Mouse (Mus musculus): ENCODE measurements at regions not wholly inside any gene's neighbourhood (a gene's known extent, or its start where the extent isn't known, plus 50 kb on each side); places are given as distances from the start of the nearest gene placed in this dataset.
A peak's percentile ranks its signal among the peaks of the same experiment; 100 is the strongest.

DNA sequence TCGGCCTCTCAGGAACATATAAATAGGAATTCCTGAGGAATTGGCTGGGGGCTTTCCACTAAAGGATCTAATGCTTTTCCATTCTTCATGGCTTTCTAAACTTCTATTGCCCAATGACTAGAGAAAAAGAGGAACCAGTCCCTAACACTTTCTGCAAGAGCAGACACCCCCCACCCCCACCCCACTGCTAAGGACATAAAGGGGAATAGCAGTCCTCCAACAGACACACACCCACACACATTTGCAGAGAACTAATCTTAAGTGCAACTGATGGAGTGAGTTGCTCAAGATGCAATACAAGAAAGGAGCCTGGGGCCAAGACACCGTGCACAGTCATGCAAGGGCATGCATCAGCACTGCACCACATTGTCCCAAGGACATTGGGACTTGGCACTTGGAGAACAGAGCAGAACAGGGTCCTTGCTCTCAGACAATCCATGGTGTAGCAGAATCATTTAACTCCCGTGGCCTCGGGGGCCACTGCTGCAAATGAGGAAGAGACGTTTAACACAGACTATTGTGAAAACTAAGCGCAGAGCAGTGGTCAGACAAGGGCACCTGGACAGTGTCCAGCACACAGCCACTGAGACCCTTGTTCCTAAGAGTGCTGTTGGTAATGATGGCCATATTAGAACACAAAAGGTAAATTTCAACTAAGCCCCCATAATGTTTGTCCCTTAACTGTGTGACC, 161.1 kb downstream of the Xpnpep1 start:
- DNase-seq (ENCODE audit: low spot score in 2 of 2), result no peak

DNA sequence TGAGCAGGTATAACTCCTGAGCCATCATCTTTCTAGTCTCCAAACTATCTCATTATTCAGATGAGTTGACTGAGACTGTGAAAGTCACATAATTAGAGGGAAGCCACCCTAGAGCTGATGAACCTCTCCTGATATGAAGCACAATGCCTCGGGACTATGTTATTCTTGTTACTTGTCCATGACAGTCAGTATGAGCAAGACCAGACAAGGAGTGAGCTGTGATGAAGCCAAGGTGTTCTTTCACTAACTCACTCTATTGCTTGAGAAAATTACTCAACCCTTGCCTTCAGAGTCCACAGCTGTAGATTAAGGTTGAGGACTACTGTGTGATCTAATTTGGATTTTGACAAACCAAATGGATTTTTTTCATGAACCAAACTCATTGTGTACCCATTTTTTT, 173.4 kb downstream of the Xpnpep1 start:
- no peak for DNase-seq (ENCODE audit: low spot score in 2 of 2)

DNA sequence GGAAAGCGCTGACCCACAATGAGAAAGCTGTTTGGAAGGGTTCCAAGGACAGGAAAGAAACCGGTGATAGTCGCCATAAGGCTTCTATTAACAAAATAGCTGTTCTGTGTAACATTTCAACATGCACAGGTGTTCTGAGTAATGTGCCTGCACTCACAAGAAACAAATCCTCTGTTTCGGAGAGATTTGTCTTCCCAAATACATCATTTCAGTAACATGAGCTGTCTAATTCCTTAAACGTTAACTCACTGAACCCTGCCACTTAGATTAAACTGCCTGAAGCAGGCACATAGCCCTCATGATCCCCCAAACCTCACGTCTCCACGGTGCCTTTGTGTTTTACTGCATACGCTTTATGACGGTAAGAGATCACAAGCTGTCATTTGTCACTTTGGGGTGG, 178.4 kb downstream of the Xpnpep1 start:
- DNase-seq (ENCODE audit: low spot score in 2 of 2), result no peak

DNA sequence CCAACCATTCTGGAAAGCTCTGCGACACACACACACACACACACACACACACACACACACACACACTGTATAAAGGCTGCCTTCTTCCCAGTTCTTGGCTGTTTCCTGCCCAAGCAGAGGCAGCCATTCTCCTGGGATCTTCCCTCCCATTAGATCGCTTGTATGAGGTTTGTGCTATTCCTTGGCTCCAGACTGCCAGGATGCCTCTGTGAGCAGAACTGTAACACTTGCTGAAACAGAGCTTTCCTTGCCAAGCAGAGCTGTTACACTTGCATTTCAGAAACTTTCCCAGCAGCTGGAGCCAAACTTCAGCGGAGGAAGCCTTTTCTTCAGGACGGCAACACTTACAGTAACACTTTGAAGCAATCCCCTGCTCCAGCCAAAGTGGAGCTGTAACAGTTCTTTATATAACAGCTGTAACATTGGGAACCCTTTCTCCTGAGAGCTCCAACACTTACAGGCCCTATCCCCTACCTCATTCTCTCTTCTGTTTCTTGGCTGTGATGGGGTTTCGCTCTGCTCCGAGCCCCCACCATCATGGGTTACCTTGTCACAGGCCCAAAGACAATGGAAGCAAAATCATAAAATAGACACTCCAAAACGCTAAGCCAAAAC, 185.8 kb downstream of the Xpnpep1 start:
- DNase-seq (ENCODE audit: low spot score in 2 of 2), result peak; percentile 10 to 12

DNA sequence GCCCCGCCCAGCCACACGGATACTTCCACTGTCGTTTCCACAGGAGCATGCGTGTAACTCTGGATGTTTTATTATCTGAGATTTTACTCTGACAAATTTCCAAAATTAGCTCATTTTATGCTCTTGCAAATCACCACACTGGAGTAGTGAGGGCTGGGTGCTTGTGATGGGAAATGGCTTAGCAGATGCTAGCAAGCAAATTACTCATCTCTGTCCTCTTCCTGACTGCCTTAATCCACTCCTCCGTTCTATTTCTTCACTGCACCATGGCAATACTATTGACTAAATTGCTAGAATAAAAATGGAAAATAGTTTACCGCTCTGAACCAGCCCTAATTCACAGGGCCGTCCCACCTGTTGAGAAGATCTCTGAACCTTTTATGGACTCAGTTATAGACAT, 223.8 kb downstream of the Xpnpep1 start:
- no peak for DNase-seq (ENCODE audit: low spot score in 2 of 2)

DNA sequence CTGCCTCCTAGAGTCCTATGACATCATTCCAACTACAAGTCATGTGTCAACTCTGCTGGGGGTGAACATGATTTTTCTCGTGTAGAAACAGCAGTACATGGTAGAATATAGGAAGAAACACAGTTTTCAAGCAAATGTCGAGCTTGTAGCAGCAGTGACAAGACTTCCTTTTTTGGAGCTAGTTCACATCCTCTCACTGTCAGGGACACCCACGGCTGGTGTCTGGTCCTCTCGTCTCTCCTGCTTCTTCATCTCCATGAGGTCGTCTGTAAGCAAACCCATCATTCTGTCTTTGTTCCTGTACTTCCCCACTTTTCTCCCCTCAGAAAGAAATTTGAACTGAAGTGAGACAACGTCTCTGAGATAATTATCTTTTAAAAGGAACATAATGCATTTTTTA, 228.0 kb downstream of the Xpnpep1 start:
- peak; percentile 3 to 41 for DNase-seq (ENCODE audit: low spot score in 2 of 2)

DNA sequence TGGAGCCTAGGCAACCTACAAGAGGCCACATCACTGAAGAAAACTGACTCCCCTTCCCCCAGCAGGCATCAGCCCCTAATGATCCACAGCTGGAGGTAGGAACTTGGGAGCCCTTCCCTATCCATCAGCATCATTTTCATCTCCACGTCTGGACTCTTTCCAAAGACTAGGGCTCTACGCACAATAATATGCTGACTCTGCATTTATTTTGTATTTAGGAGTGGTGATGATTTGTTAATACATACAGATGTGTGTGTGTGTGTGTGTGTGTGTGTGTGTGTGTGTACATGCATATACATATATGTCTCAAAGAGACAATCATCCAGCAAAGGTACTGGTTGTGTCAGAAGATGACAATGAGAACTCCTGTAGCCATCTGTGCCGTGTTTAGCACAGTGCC, 251.2 kb downstream of the Xpnpep1 start:
- no peak for DNase-seq (ENCODE audit: low spot score in 2 of 2)

DNA sequence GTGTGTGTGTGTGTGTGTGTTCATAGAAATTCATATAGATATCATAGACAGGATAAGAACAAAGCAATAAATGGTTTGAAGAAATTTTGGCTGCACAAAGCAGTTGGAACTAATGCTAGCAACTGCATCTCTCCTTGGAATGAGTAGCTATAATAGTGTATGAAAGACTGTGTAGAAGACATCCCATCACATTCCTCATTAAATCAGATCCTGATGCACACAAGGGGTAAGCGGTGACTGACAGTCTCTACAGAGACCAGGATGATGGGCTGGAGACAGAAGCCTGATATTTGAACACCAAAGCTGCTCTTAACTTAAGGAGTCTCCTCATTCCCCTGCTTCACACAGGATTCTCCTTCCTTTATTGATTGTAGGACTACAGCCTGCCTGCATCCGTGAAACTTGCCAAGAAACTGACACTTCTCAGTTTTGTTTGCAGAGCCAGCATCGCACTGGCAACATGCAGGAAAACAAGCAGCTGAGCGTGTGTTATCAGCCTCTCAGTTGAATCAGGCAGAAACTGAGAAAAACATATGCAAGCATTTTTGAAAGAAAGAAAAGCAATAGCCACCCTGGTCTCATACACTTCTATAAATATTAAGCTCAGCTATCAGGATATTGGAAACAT, 271.1 kb downstream of the Xpnpep1 start:
- peak in 1 of 2 experiments; percentile 6 for DNase-seq (ENCODE audit: low spot score in 2 of 2)

DNA sequence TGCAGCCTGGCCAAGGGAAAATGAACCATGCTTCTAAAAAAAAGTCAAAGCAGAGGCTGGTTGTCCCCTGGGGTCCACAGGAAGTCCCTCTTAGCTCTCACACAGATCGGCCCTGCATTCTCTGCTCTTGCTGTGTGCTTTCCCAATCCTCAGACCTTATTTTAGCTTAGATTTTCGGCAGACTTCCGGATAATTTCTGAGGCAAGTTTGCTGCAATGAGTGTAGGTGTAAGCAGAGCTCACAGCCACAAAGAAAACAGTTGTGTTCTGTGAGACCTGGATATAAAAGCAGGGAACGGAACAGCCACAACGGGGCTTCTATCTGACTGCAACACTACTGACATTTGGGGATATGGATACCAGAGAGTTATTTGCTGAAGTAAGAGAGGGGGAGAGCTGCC, 271.9 kb downstream of the Xpnpep1 start:
- DNase-seq (ENCODE audit: low spot score in 2 of 2), result peak; percentile 7 to 18

DNA sequence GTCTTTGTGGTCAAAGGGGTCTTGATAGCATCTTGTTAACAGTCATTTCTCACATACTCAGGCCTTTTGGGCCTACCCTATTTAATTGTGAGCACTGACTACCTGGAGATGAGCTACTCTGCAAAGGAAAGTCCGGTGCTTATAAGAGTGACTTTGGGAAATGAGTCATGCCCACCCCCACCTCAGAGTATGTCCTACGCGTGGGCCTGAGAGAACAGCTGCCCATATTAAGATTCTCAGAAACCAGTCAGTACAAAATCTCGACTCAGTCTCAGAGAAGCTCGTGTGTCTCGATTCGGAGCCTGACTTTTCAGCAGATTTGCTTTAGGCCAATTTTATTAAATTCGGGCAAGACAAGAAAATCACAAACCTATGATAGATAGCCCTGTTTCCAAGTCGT, 301.1 kb downstream of the Xpnpep1 start:
- peak in 1 of 2 experiments; percentile 22 for DNase-seq (ENCODE audit: low spot score in 2 of 2)

DNA sequence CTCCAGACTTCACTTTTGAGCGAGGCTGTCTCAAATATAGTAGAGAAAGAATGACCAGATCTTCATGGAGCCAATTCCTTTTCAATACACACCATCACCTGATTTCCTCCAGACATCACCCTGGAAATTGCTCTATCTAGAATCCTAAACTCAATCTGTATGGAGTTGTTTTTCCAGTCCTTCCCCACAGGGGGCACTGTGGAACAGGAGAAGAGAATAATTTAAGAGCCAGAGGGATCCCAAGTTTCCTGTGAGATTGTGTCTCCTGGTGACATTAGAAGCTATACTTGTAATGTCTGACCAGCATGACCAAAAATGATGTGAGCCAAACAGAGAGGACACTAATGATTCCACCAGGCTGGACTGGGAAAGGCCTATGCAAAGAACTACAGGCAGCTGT, 318.2 kb downstream of the Xpnpep1 start:
- DNase-seq (ENCODE audit: low spot score in 2 of 2), result peak; percentile 24 to 28

DNA sequence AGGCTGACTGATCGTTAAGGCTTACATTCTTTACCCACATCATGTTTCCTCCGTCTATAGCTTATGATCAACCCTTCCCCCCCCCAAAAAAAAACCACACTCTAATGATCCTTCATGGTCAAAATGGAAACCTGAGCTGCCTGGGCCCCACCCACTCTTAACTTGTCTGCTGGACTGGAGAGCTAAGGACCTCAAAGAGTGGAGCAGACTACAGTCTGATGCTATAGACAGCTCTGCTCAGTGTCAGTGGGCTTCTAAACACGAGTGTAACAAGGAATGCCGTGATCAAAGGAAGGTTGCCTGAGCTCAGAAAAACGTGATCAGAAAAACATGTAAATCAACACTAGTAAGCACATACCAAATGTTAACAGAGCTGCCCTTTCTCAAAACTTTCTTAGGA, 324.7 kb downstream of the Xpnpep1 start:
- DNase-seq (ENCODE audit: low spot score in 2 of 2), result no peak

DNA sequence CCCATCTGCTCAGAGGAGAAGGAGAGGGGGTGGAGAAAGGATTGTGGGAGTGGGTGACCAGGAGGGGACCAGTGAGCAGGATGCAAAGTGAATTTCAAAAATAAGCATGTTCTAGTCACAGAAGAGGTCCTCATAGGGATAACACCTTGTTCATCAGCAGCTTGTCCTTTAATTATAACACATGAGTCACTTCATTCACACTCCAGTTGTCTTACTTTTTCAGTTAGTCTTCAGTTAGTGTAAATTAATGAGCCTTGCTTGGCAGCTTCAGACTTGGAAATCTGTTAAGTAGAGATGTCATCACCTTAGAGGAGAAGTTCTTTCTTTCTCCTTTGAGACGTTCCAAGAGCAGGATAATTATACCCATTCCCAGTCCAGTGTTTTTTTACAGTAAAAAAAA, 332.3 kb downstream of the Xpnpep1 start:
- DNase-seq (ENCODE audit: low spot score in 2 of 2), result no peak

DNA sequence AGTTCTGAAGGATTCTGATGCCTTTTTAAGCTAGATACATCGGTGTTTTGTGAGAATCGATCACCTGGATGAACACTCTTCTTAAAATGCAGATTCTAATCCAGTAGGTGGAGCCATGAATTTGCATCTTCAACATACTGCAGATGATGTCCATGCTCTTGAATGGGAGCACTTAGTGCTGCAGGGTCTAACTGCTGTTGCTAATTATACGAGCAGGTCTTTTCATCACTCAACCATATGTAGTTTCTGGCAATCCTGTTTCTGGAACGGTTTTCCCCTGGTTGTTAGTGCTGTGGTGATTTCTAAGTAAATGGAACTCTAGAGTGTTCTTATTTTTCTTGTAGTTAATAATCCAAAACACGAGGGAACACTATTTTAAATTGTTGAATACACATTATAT, 379.0 kb downstream of the Xpnpep1 start:
- no peak for DNase-seq (ENCODE audit: low spot score in 2 of 2)

DNA sequence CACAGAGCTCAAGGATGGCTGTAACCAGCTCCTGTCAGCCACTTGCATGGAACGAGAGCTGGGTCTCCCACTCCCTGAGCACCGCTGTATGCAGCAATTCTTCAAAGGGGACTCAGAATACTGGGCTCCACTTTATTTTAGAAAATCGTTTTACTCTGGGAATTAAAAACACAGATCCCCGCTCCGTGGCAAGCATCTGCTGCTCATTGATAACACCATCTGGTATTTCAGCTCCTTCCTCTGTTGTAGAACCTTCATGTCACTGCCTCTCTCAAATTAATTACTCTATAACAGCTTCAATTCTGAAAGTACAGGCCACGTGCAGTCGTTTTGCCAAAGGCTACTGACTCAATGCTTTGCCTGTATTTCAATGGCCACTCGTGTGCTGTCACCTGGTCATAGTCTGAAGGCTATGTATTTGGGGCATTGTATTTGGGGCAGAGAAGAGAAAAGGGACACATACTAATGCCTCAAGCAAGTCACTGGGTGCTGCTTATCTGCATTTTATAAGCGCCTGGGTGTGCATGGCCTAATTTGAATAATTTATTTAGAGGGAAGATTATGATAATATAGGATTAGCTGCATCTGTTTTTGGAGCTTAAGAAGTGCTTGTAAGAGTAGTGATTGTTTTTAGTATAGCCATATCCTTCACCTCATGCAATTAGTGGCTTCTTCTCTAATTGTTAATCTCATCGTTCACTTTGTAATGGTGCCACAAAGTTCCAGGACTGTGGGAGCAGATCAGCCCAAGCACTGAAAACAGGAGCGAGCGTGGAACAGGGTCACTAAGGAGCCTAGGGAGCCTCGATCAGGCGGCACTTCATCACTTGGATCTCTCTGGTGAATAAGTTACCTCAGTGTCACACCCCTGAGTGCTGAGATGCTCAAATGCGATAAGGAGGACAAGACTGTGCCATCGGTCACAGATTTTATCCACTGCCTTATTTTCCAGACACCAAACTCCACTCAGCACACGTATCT, 383.3 kb downstream of the Ins1 start:
- DNase-seq (ENCODE audit: low spot score in 2 of 2), result peak in 1 of 2 experiments; percentile 5

DNA sequence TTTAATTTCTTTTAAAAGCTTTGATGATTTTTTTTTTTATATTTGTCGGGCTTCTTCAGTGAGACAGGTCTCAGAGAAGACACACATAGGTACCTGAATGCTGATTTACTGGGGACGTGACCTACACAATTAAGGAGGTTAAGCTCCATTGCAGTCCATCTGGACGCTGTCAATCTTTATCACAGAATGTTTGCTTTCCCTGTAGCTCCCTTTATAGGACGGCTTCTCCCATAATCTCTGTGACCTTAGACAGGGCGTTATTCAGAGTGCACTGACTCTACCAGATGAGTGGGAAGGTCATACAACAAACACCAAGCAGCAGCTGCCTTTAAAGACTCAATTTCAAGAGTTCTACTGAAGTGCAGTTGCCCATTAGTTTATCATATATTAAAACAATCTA, 376.1 kb downstream of the Ins1 start:
- DNase-seq (ENCODE audit: low spot score in 2 of 2), result no peak

DNA sequence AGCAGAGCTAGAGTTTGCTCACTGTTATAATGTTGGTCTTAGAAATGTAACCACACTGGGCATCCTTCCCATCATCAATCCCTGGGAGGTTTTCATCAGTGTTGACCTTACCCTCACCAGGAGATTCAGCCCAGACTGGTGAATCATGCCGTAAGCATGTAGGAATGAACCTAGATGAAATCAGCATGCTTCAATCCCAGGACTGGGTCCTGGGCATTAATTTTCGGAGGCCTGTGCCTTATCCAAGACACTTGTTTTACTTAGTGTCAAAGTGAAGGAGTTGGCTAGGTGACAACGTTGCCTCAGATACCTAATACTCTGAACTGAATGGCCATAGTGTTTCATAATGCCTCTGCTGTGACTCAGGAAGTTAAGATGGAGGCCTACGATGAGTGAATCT, 368.4 kb downstream of the Ins1 start:
- no peak for DNase-seq (ENCODE audit: low spot score in 2 of 2)

DNA sequence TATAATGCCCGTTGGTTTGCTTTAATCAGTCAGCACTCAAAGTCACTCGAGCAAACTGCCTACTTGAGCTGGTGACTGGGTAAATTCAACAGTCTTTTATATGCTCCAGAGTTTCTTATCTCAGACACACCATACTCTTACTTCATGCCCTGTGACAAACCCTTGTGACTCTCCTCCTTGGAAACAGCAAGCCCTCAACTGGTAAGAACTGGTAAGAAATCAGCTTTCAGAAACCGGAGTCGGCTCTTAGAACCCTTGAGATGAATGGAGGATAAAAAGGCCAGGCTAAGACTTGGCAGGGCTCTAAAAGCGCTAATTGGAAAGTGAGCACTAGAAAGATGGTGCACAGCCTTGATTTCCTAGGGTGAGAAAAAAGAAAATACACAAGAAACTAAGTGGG, 360.2 kb downstream of the Ins1 start:
- no peak for DNase-seq (ENCODE audit: low spot score in 2 of 2)

DNA sequence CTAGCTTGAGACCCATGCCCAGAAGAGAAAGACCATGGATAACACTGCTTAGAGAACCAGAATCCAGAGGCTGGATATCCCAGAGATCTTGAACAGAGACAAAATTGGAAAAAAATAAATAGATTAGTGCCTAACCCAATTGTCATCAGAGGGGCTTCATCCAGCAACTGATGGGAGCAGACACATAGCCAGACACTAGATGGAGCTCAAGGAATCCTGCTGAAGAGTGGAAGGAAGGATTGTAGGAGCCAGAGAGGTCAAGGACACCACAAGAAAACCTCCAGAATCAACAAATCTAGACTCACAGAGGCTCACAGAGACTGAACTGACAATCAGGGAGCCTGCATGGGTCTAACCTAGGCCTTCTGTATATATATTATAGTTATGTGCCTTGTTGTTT, 359.4 kb downstream of the Ins1 start:
- no peak for DNase-seq (ENCODE audit: low spot score in 2 of 2)

DNA sequence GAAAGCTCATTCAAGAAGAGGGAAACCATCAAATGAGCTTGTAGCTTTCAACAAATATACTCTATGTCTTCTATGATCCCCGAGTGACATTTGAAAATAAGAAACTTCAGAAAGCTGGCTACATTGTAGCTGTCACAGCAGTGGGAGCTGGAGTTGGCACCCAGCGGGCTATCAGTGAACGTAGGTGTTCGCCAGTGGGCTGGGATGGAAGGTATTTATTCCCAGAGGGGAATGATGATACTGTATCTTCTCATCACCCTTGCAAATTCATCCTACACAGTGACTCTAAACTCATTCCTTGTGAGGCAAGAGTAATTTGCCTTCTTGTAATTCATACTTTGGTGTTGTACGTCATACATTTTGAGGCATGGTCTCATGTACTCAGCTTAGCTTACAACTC, 349.3 kb downstream of the Ins1 start:
- DNase-seq (ENCODE audit: low spot score in 2 of 2), result peak in 1 of 2 experiments; percentile 6

DNA sequence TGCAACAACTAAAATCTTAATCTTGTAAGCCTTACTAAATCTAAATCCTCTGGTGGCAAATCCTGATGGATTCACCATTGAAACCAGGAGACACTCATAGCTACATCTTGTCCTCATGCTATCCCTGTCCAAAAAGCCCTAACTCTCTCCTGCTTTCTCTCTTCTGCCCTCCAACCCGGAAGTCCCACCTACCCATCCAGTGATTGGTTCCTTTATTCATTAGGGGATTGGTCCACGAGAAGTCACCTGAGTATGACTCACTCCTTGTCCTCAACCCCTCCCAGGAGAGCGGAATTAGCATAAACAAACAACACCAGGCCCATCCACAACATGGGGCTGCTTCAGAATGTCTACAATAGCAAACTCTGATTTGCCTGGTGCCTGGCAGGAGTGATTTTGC, 342.8 kb downstream of the Ins1 start:
- DNase-seq (ENCODE audit: low spot score in 2 of 2), result no peak

DNA sequence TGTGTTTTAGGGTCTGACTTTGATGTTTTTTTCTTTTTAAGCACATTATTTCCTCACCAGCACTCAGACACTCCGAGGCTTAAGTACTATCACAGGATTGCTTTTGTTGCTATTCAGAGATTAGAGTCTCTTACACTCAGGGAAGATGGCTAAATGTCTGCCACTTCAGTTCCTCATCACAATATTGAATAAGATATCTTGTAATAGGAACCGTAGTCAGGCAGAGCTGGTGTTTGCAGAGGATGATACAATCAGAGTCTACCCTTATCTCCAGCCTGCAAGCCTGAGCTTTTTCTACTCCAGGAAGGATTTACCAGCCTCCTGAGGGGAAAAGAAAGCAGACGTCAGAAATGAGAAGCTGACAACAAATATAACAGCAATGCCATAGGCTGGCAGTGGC, 336.3 kb downstream of the Ins1 start:
- no peak for DNase-seq (ENCODE audit: low spot score in 2 of 2)
